Mouse (Mus musculus): Measurements from ENCODE around the gene Gm28230.

DNA sequence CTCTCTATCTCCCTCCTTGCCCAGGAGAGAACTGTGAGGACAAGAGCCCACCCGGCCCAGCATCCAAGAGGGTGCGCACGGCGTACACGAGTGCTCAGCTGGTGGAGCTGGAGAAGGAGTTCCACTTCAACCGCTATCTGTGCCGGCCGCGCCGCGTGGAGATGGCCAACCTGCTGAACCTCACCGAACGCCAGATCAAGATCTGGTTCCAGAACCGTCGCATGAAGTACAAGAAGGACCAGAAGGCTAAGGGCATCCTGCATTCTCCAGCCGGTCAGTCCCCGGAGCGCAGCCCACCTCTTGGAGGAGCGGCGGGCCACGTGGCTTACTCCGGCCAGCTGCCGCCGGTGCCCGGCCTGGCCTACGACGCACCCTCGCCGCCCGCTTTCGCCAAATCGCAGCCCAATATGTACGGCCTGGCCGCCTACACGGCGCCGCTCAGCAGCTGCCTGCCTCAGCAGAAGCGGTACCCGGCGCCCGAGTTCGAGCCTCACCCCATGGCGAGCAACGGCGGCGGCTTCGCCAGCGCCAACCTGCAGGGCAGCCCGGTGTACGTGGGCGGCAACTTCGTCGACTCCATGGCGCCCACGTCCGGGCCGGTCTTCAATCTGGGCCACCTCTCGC, 19.9 kb downstream of the Gm28230 start:
- TF ChIP-seq TAL1 (IDR thresholded peaks at IDR 0.05; ENCODE audit: low read length), result no peak
- no peak for TF ChIP-seq GATA1 (IDR thresholded peaks at IDR 0.05; ENCODE audit: low read length)
